Mouse (Mus musculus) ES-E14 (cell line): ENCODE measurements around the gene Pou3f1.

Source experiments
- CHD2 ChIP-seq: IDR thresholded peaks from 2 replicates; pipeline ENCODE4 v1.6.1; 2014; ENCODE audit warnings: mild to moderate bottlenecking, low read depth, low read length, inconsistent platforms
- HCFC1 ChIP-seq: IDR thresholded peaks from 2 replicates; pipeline ENCODE4 v1.6.1; 2012; ENCODE audit warnings: low read length, inconsistent platforms, borderline replicate concordance; ENCODE audit not compliant: insufficient read depth
- MAFK ChIP-seq: IDR thresholded peaks from 2 replicates; pipeline ENCODE4 v1.6.1; 2014; ENCODE audit warnings: mild to moderate bottlenecking, low read depth, low read length, inconsistent platforms; ENCODE audit not compliant: insufficient read depth
- ZC3H11A ChIP-seq: IDR thresholded peaks from 2 replicates; pipeline ENCODE4 v1.6.1; 2012; ENCODE audit warnings: low read depth, mild to moderate bottlenecking, inconsistent platforms, low read length, borderline replicate concordance
- ZNF384 ChIP-seq: IDR thresholded peaks from 2 replicates; pipeline ENCODE4 v1.6.1; 2012; ENCODE audit warnings: low read depth, low read length, inconsistent platforms

- TF ChIP-seq ZNF384 (no peak), ZC3H11A (no peak), CHD2 (no peak), HCFC1 (no peak), MAFK (no peak)
Measured at GRCm38 (mm10) chr4:124611768-124612167, 44.8 kb upstream of the Pou3f1 start.
